8 mouse cellular contexts compared by ENCODE assay signal in the genomic region with DNA sequence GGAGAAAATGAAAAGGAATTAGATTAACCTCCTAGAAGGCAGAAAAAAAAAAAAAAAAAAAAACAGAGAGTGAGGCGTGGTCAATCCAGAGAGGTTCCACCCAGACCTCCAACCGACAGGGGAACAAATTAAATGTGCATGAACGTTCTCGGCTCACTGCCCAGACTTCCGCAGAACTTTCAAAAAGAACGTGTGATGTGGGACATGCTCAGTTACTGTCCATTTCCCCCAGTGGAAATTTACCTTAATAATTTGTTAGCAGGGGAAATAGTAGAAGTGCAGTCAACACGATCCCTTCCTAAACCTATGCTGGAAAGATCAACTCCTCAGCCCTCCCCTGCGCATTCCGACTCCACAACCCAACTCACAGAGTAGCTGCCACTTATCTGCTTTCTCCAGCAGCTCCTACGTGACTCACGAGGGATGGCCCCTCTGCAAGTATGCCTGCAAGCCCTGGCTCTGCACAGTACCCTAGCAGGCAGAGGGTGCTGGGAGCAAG. TPM values are rescaled to one million over a fixed set of nuclear protein-coding genes. Genes with fewer than 3 reads are reported as not detected.
DNase-seq lines count a peak whose midpoint lies in the region; ATAC-seq and TF ChIP-seq lines count a peak whose summit lies in the region.

No protein-coding gene starts in this region.

- peaks cover 76% of the 10 kb centered on the region for H3K4me1 ChIP-seq in liver, embryonic 12.5 days
- H3K4me1 ChIP-seq in midbrain, embryonic 15.5 days: peaks cover 3% of the 10 kb centered on the region; the same call in 1 of the 2 replicates

- no peak for TF ChIP-seq CTCF in Patski (IDR thresholded peaks at IDR 0.05)
- TF ChIP-seq CTCF in brain, embryonic 14.5 days (IDR thresholded peaks at IDR 0.05; ENCODE audit: borderline replicate concordance, extremely low read depth, insufficient read depth, insufficient read length): no peak

- H3K36me3 ChIP-seq in liver, embryonic 12.5 days: peaks cover 12% of the 10 kb centered on the region; the same call in 1 of the 2 replicates
- no peaks in the 10 kb centered on the region for H3K36me3 ChIP-seq in midbrain, embryonic 15.5 days (replicated peaks)

- peak overlapping the region; percentile 73 for H3K9ac ChIP-seq in liver, embryonic 12.5 days
- H3K9ac ChIP-seq in midbrain, embryonic 15.5 days: no peak overlapping the region

- peak; percentile 67 for ATAC-seq in Patski
- ATAC-seq in liver, embryonic 12.5 days: peak; percentile 98
- ATAC-seq in granulocyte monocyte progenitor cell, adult 5-6 weeks (replicated peaks; ENCODE audit: poor library complexity, severe bottlenecking): no peak
- no peak for ATAC-seq in midbrain, embryonic 15.5 days (replicated peaks)

- no peak for DNase-seq in Patski (ENCODE audit: low read depth, low spot score)
- DNase-seq in brain, embryonic 14.5 days (ENCODE audit: low read depth): peak; percentile 36
- peak; percentile 31 to 47 for DNase-seq in heart, postnatal 10 days
- DNase-seq in cerebellum, postnatal 10 days: no peak
- DNase-seq in urinary bladder, adult 2 months (ENCODE audit: low spot score): no peak

- peak overlapping the region; percentile 97 for H3K27ac ChIP-seq in liver, embryonic 12.5 days
- no peak overlapping the region for H3K27ac ChIP-seq in midbrain, embryonic 15.5 days

- WGBS in liver, embryonic 12.5 days (ENCODE audit: insufficient replicate concordance): 15% methylated on average over 11 of the region's 11 CpGs
- 63% methylated on average over 11 of the region's 11 CpGs for WGBS in midbrain, embryonic 15.5 days

- CTCF ChIA-PET in Patski (lab: Charles Lee): interaction anchor here (1.0 to 1.3 kb wide), 4 partner anchors 9 to 146 kb away, joined by 3 to 5 read pairs (median 4); no protein-coding TSS in a partner anchor

- H3K27me3 ChIP-seq in Patski: no peaks in the 10 kb centered on the region
- H3K27me3 ChIP-seq in liver, embryonic 12.5 days (replicated peaks): no peaks in the 10 kb centered on the region
- H3K27me3 ChIP-seq in midbrain, embryonic 15.5 days (replicated peaks): no peaks in the 10 kb centered on the region

- POLR2A ChIA-PET in Patski (lab: Charles Lee): interaction anchor here (1.6 kb wide), 1 partner anchor 122 kb away, joined by 4 read pairs; no protein-coding TSS in a partner anchor

- in situ Hi-C loops in Patski (cut with MboI; ENCODE audit: low pct_unique_long_range_greater_than_20kb): no loop called here

- peak overlapping the region; percentile 47 for H3K4me3 ChIP-seq in liver, embryonic 12.5 days
- H3K4me3 ChIP-seq in midbrain, embryonic 15.5 days: no peak overlapping the region

- peak overlapping the region; percentile 72 for H3K4me2 ChIP-seq in liver, embryonic 12.5 days
- no peak overlapping the region for H3K4me2 ChIP-seq in midbrain, embryonic 15.5 days

- TF ChIP-seq POLR2A in brain, embryonic 14.5 days (IDR thresholded peaks at IDR 0.05; ENCODE audit: borderline replicate concordance, extremely low read depth, insufficient read depth, insufficient read length, poor library complexity, severe bottlenecking): no peak

- intact Hi-C loops in heart, postnatal 10 days (cut with DNase I): no loop called here

- H3K9me3 ChIP-seq in liver, embryonic 12.5 days (replicated peaks): peaks cover 5% of the 10 kb centered on the region; the same call in 1 of the 2 replicates
- no peaks in the 10 kb centered on the region for H3K9me3 ChIP-seq in midbrain, embryonic 15.5 days

RNA-seq across cellular contexts. Expression of gene St6galnac3, which starts 35.1 kb away (rescaled TPM):
- 12.2 TPM for polyA plus RNA-seq in Patski (2021)
- 9.5 and 15.6 TPM in 2 replicates for polyA plus RNA-seq in brain, embryonic 14.5 days (2012; rRNA removed)
- 10 to 100 TPM in 1 of 2 experiments, 1 to 10 TPM in 1; 8.5 to 14.8 TPM for total RNA-seq in heart, postnatal 10 days (2021)
- polyA plus RNA-seq in liver, embryonic 12.5 days (2016; fragmentation: Nextera tagmentation; extraction: Ambion mirVana): 12.9 and 13.6 TPM in 2 replicates
- 2.6 and 4.2 TPM in 2 replicates for total RNA-seq in granulocyte monocyte progenitor cell, adult 5-6 weeks (2014; fragmentation: Nextera tagmentation)
- total RNA-seq in granulocyte monocyte progenitor cell, adult 5-6 weeks (2017): 0.31 and 0.90 TPM in 2 replicates
- polyA plus RNA-seq in urinary bladder, adult 2 months (2012; rRNA removed): 2.9 and 4.3 TPM in 2 replicates
- polyA plus RNA-seq in midbrain, embryonic 15.5 days (2015; fragmentation: Nextera tagmentation; extraction: Ambion mirVana): 22.7 and 25.3 TPM in 2 replicates

Comparison
In these comparisons a context has a peak if more than half of its experiments do, and no peak if none do; other contexts are left out.
1. ATAC-seq: peak in Patski (single experiment) and liver, embryonic 12.5 days (single experiment); none in granulocyte monocyte progenitor cell, adult 5-6 weeks (single experiment) and midbrain, embryonic 15.5 days (single experiment).
2. DNase-seq: peak in brain, embryonic 14.5 days (single experiment) and heart, postnatal 10 days (2 of 2); none in Patski (single experiment), cerebellum, postnatal 10 days (0 of 2) and urinary bladder, adult 2 months (single experiment).